Mouse (Mus musculus) ovary, postnatal 14 days (tissue): Measurements from ENCODE around the gene Zfp866.

Experiments
- DNase-seq: peaks from one replicate; pipeline ENCODE4 v3.0.0; 2022; ENCODE audit warnings: low spot score

The Zfp866 gene

DNA sequence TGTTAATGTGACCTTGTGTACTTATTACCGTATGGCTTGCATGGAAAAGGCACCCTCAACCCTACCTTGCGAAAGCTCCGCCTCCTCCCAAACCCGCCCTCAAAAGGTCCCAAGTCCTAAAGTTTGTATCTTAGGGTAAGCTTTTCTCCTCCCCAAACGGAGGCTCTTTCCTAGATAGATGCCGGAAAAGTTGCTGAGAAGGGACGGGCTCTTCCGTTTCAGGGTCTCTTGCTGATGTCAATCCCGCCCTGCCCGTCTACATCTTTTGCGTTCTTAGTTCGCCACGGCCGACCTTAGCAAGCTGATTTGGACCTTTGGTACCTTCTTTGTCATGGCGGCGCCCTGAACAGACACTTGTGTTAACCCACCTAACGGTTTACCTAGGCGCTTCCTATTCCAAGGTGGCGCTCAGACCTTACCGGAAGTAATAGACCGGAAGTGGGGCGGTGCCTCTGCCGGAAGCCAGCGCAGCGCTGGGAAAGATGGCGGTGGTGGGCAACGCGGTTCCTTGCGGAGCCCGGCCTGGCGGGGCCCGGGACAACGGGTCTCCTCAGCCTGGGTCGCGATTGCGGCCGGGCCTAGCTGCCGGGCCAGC lies at the start of gene Zfp866, which contains the start of gene Atp13a1:
TSS of gene Zfp866 (minus strand) at position 406 of the 595 bp plus-strand sequence.
TSS of gene Atp13a1 (plus strand) at position 391 of the 595 bp plus-strand sequence.
- DNase-seq = peak; percentile 80

DNA sequence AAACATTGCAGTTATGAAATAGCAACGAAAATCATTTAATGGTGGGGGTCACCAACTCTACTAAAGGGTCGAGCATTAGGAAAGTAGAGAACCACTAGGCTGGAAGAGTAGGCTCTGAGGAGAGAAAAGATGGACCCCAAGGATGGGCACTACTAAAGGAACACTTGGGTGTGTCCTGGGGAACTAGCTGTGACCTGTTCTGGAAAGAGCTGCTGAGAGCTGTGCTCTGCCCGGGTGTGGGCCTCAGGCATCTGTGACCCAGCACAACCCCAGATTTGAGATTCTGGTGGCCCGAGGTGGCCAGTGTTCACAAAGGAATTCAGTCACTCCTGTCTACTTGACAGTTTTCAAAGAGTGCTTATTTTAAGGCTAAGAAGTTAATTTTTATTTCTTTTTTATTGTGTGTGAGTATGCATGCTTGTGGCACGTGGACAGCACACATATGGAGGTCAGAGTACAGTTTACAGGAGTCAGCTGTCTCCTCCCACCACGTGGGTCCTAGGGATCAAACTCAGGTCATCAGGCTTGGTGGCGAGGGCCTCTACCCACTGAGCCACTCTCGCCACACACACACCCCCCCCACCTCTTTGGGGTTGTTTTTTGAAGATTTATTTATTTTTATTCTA lies 46.2 kb upstream of the Zfp866 start:
- no peak for DNase-seq

DNA sequence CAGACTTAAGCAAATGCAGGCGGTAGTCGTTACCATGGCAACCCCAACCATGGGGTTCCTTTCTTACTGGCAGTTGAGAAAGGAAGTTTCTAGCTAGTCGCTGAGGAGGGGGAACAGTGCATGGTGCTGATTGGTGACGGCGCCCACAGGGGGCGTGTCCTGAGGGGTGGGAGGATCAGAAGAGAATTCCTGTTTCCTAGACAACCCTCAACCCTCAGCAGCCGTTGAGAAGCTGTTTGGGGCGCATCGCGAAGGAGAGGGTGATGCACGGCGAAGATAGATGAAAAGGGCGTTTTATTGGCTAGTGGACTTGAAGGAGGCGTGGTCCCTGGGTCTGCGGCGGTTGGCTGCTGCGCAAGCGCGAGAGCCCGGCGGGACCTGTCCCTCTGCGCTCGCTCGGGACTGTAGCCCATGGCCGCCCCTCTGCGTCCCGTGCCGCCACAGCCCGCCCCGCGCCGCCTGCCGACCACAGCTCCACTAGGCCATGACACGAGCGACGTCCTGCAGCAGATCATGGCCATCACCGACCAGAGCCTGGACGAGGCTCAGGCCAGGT lies 41.4 kb upstream of the Zfp866 start, which contains the start of gene Pbx4:
TSS of gene Pbx4 (plus strand) at position 194 of the 556 bp plus-strand sequence.
- peak; percentile 66 for DNase-seq

DNA sequence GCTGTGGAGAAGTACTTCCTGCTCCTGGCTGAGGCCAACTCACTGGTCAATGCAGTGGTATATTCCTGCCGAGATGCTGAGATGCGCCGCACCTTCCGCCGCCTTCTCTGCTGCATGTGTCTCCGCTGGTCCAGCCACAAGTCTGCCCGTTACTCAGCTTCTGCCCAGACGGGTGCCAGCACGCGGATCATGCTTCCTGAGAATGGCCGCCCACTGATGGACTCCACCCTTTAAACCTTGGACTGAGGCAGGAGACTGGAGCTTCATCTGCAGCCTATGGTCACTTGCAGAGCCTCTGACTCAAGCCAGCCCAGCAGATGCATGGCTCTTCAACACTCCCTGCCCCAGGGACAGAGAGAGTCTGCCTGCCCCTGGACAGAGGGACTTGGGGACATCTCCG lies 35.4 kb upstream of the Zfp866 start:
- no peak for DNase-seq

DNA sequence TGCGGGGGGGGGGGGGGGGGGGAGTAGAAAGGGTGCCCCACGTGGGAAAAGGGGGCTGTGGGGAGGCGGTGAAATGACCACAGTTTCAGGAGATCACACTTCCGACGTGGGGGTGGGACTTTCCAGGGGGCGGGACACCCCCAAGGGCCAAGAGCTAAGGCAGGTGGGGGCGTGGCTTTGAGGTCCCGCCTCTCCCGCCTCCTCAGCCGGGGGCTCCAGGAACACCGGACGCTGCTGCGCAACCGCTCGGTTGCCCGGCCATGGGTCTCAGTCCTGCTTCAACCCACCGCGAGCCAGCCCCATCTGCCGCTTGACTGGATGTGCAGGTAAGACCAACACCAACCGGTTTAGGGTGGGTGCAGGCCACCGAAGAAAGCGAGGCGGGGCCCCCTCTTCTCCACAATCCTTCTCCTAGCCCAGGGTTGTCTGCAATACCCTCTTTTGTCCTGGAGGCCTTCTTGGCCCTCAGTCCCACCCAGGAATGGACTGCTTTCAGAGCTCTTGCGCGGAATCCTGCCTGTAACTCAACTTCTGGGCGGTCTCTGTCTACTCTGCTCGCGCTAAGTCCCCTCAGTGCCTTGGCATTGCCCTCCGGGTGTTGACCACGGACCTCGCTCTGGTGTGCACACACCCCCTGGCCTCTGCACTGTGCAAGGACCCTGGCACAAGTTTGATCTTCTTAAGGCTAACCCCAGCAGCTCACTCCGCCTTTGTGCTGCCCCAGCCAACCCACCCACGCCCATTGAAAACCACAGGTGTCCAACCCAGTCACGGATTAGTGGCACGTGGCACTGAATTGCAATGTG lies 31.6 kb upstream of the Zfp866 start, which contains the start of gene Lpar2:
TSS of gene Lpar2 (plus strand) at position 44 of the 806 bp plus-strand sequence.
- peak; percentile 35 for DNase-seq

DNA sequence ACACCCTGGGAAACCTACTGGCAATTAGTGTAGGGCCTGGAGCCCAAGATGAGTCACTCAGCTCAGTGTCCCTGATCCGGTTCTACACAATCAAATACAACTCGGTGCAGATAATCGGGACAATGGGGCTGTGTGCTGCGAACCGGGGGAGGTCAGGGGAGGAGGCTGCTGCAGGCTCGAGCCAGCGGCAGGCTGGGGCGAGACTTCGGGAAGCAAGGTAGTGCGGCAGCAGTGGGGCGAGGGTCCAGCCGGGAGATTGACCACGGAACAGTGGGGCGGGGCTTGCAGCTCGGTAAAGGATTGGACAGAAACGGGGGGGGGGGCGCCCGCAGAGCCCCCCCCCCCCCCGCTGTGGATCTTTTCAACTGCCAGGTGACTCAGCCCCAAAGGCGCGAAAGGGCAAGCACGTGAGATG lies 31.0 kb upstream of the Zfp866 start:
- DNase-seq = peak; percentile 21

DNA sequence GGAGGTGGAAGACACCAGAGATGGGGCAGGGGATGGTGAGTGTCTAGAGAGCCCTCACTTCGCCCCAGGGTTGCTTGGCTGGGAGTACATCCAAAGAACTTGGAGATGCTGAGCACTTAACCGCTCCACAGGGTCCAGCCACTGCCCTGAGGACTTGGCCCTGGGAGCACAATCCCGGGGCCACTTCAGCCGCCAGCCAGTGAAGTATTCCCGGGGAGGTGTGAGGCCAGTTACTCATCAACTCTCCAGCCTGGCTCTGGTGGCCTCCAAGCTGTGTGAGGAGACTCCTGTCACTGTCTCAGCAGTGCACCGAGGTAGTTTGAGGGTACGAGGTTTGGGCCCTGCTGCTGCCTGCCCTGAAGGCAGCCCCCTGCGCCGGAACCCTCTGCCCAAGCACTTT lies 29.5 kb upstream of the Zfp866 start:
- DNase-seq = no peak

DNA sequence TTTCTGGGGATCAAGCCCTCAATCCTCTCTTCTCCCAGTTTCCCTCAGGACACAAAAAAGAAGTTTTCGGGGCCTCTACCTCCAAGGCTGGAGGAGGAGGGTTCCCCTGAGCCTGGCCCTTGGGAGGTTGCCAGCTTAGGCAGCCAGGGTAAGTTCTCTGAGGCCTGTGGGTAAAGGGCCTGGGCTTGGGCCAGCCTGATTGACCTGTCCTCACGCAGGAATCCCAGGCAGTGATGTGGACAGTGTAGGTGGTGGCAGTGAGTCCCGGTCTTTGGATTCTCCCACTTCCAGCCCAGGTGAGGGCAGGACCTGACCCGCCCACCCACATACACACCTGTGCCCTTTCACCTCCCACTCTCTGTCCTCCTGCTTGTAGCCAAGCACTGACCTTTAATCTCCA lies 24.4 kb upstream of the Zfp866 start:
- no peak for DNase-seq

DNA sequence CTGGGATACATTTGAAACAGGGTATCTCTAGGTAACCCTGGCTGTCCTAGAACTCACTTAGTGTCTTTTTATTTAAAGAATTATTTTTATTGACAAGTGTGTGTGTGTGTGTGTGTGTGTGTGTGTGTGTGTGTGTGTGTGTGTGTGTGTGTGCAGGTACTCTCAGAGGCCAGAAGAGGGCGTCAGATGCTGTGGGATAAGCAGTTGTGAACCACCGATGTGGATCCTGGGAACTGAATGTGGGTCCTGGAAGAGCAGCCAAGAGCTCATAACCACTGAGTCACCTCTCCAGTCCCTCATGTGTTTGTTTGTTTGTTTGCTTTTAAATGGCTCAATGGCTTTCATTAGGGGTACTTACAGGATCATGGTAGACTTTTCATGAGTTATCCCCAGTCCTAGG lies 23.9 kb upstream of the Zfp866 start:
- DNase-seq = no peak

DNA sequence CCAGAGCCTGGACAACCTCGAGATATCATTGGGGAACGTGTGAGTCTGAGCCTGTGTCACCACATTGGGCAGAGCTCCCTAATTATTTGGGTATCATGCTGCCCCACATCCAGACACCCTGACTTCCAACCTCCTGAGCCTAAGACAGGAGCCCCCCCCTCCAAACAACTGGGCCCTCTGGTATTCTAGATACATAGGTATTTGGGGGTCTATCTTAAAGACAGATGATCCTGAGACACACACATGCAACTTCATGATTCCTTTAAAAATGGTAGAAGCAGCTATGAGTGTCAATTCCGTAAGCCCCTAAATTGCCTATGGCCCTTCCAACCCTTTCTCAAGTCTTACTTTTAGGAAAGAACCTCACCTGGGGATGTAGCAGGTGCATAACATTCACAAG lies 18.8 kb upstream of the Zfp866 start:
- DNase-seq = no peak

DNA sequence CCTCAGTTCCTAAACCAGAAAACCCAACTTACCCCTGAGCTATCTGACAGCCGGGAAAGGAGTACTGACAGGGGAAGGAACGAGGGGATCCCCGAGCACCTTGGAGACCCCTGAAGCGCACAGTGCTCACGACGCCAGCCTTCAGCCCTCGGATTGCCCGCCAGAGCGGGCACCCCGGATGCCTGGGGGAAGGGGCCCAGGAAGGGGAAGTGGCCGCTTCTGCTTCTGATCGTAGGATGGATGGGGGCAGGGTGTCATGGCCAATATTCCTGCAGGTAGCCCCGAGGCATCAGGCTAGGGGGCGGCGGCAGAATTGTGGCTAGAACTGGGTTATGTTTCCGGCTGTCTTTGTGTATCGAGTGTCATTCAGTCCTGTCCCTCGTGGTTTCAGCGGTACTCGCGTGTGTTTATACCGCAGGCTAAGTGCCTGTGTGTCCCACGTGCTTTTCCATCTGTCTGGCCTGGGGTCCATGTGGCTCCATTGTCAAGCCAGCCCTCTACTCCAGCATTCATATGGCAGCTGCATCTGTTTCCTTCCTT lies 18.0 kb upstream of the Zfp866 start:
- no peak for DNase-seq

DNA sequence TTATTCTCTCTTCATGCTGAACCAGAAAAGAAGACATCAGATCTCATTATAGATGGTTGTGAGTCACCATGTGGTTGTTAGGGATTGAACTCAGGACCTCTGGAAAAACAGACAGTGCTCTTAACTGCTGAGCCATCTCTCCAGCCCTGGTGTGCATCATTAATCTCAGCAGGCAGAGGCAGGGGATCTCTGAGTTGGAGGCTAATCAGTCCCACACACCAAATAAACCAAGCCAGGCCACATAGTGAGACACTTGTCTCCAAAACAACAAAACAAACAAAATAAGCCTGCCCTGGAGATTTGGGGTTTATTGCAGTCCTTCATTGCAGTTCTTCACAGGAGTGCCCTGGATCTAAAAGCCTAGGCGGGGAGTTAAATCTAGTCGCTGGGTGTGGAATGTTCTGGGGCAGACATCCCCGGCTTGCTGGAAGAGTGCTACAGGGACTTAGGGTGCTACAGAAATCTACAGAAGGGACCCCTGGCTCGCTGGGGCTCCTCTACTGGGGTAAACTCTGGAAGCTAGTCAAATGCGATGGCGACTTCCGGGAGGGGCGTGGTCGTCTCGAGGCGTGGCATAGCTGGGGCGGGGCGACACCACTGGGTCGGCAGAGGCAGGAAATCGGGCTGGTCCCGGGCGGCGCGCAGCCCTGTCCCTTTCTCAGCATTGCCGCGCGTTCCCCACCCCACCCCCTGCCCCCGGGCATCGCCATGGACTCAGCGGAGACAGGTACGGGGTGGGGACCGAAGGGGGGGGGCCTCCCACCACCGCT lies 17.3 kb upstream of the Zfp866 start, which contains the start of gene Gmip:
TSS of gene Gmip (plus strand) at position 586 of the 770 bp plus-strand sequence.
- DNase-seq = peak; percentile 62

DNA sequence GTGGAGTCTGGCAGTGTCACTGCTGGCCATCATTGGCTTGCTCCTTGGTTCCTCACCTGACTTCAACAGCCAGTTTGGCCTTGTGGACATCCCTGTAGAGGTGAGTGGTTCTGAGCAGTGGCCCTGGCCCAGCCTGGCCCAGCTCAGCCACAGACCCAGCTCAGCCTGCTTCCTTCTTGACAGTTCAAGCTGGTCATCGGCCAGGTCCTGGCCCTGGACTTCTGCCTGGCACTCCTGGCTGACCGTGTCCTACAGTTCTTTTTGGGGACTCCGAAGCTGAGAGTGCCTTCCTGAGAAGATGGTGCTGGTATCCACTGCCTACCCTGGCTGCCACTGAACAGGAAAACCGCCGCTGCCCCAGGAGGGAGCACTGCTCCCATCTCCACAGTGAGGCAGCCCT lies 16.3 kb upstream of the Zfp866 start:
- DNase-seq = no peak

DNA sequence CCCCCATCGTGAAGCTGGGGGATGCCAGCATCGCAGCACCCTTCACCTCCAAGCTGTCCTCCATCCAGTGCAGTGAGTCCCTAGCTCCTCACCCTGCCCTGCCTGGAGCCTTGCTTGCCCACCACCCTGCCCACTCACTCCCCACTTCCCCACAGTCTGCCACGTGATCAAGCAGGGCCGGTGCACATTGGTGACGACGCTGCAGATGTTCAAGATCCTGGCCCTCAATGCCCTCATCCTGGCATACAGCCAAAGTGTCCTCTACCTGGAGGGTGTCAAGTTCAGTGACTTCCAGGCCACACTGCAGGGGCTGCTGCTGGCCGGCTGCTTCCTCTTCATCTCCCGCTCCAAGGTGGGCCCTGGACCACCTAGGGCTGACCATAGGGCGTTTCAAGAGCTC lies 14.5 kb upstream of the Zfp866 start:
- no peak for DNase-seq

DNA sequence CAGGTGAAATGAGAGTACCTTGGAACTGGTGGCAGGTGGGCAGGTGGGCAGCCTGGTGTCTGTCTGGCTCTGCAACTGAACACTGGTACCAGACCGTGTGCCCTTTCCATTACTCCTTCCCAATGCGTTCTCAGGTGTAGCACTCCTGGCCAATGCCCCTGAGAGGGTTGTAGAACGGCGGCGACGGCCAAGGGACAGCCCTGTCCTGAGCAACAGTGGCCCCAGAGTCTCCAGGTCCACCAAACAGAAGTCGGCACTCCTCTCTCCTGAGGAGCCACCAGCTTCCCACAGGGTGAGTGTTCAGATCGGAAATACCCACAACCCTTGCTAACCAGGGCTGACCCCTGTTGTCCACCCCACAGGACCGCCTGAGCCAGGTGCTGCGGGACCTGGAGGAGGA lies 14.1 kb upstream of the Zfp866 start:
- DNase-seq = no peak

DNA sequence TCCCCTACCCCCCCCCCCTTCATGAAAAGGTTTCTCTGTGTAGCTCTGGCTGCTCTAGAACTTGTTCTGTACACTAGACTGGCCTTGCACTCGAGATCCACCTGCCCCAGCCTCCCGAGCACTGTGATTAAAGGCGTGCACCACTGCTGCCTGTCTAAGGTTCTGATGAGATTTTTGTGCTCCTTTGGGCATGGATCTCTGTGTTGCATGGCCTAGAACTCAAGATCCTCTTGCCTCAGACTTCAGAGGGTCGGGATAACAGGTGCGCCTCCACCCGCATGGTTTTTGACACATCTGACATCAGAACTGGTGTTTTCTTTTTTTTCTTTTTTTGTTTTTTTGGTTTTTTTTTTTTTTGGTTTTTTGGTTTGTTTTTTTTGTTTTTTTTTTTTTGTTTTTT lies 13.6 kb upstream of the Zfp866 start:
- DNase-seq = no peak

DNA sequence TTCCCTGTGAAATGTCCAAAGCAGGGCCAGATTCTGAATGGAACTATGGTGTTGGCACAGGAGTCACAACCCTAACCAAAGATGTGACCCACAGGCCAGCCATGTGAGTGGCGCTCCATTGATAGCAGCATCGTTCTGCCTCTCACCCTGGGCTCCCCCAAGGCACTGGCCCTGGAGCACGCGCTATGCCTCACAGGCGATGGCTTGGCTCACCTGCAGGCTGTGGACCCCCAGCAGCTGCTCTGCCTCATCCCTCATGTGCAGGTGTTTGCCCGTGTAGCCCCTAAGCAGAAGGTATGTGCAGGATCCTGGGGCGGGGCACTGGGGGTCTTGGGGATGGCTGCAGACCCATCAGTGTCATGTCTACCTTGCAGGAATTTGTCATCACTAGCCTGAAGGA lies 12.4 kb upstream of the Zfp866 start:
- no peak for DNase-seq

DNA sequence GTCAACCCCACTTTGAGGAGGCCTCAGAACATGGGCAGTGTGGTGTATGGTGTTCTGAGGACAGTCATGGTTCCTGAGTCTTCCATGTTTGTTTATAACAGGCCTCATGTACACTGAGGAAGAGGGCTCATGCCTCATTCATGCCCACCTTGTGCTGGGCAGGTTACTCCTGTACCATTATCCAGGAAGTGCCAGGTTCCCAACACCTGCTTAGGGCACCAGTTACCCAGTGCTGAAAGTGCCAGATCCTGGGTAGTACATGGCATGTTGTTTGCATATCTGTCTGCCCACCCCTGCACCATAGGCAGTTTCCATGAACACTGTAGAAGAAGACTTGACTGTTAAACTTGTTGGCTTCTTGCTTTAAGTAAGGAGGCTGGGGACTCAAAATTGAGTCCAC lies 11.2 kb upstream of the Zfp866 start:
- no peak for DNase-seq

DNA sequence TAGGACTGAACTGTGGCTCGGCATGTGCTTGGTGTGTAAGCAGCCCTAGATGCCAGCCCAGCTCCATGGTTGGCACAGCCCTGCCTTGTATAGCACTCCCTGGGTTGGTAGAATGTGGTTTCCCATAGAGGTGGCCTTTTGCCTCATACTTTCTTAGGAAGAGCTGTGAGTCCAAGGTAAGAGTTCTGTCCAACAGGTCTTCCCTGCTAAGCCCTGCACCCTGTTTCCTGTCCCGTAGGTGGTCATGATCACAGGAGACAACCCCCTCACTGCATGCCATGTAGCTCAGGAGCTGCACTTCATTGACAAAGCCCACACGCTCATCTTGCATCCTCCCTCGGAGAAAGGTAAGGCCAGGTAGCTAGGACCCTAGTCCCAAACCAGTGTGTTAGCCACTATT lies 10.8 kb upstream of the Zfp866 start:
- DNase-seq = no peak

DNA sequence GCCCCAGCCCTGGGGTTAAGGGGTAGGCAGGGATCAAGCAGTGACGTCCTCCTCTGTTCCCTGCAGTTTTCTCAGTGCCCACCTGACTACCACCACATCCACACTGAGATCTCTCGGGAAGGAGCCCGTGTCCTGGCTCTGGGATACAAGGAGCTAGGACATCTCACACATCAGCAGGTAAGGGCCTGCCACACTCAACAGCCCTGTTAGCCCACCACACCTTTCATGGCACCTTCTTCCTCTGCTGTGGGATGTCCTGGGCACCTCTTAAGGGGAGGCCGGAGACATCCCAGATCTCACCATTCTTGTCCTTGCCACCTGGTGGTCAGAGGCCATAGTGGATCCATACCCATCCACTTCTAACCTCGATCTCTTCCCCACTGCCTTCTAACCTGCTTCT lies 9.0 kb upstream of the Zfp866 start:
- DNase-seq = no peak

DNA sequence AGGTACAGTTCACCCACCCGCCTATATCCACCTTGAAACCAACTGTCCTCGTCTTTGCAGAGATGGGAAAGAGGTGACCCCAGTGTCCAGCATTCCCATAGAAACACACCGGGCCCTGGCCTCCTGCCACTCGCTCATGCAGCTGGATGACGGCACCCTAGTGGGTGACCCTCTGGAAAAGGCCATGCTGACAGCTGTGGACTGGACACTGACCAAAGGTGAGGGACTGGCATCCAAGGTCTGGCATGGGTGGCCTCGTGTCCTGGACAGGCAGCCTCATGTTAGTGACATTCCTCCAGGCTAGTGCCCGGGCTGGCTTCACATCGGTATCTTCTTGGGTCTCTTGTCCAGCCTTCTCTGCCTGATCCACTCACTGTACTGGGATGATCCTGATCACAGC lies 8.3 kb upstream of the Zfp866 start:
- DNase-seq = no peak

DNA sequence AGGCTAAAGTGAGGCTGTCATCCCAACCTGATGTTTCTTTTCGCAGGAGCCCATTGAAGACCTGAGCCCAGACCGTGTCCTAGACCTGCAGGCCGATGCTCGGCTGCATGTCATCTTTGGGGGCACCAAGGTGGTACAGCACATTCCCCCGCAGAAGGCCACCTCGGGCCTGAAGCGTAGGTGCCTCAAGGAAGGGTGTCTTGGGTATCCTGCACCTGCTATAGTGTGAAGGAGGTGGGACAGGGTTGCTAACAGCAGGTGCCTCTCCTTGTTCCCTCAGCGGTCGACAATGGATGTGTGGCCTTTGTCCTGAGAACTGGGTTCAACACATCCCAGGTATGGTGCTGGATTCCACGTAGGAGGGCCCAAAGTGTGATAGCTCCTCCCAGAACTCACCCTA lies 6.7 kb upstream of the Zfp866 start:
- DNase-seq = no peak
